Mouse (Mus musculus) kidney, adult 2 months (tissue): Measurements from ENCODE around the gene Tcf20.

Experiments
- CTCF ChIP-seq: fragments of 200-500 bp; conservative IDR thresholded peaks from 2 replicates; pipeline ENCODE4 v1.5.1; 2011; ENCODE audit warnings: low read depth, mild to moderate bottlenecking, control low read depth, low read length, moderate library complexity, mixed read lengths; ENCODE audit not compliant: insufficient read depth, insufficient read length
- POLR2A ChIP-seq: fragments of 200-500 bp; IDR thresholded peaks from one replicate; pipeline ENCODE4 v1.6.1; 2011; ENCODE audit warnings: low read depth, low read length, control low read depth

- no peak for TF ChIP-seq POLR2A
- TF ChIP-seq CTCF = no peak
Measured at GRCm38 (mm10) chr15:82963090-82963489, 24.6 kb downstream of the Tcf20 start.
